Mouse (Mus musculus): ENCODE measurements around the gene Pank4. TPM values are rescaled to one million over a fixed set of nuclear protein-coding genes. Genes with fewer than 3 reads are reported as not detected.

Gene Pank4
- total and polyA plus RNA-seq, 3 experiments = 22.4 to 34.7 (median 27.6) TPM

DNA sequence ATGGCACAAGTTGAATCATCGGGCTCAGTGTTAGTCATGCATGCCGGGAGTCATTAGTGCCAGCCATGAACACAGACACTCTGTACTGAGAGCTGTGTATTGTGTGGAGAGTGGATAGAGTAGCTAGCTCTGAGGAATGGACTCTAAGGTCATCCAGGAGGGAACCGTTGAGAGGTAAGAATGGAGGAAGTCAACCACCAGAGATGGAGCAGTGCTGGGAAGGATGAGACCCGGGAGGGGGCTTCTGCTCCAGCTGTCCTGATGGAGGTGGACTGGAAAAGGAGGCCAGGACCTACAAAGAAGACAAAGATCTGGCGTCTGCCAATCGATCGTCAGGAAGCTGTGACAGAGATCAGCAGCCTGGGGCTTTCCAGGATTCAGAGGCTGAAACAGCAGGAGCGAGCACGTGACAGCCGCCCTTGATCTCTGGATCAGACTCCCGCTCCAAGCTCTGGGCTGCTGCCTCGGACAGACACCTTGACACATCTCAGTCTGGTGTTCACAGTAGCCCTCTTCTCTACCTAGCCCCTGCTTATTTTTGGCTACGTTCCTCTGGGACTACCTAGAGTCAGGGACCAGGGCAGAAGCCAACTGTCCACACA, 30.5 kb upstream of the Pank4 start:
- DNase-seq (ENCODE audit: extremely low read depth) = no peak
- TF ChIP-seq NRF1 (IDR thresholded peaks at IDR 0.05; ENCODE audit: low read depth, low read length) (no peak), BHLHE40 (IDR thresholded peaks at IDR 0.05; ENCODE audit: low read depth, low read length) (no peak), ELF1 (IDR thresholded peaks at IDR 0.05; ENCODE audit: low read depth, low read length) (no peak), SIN3A (IDR thresholded peaks at IDR 0.05; ENCODE audit: low read length) (no peak), PAX5 (IDR thresholded peaks at IDR 0.05; ENCODE audit: low read length) (no peak), EP300 (IDR thresholded peaks at IDR 0.05; ENCODE audit: low read length) (no peak), SMC3 (IDR thresholded peaks at IDR 0.05; ENCODE audit: low read depth, low read length) (no peak), E2F4 (IDR thresholded peaks at IDR 0.05; ENCODE audit: insufficient replicate concordance, low read depth, low read length) (no peak), ETS1 (conservative IDR thresholded peaks at IDR 0.05; ENCODE audit: low read depth, low read length) (no peak), MAX (IDR thresholded peaks at IDR 0.05; ENCODE audit: low read length) (no peak), UBTF (IDR thresholded peaks at IDR 0.05; ENCODE audit: low read depth, low read length) (no peak), ZC3H11A (IDR thresholded peaks at IDR 0.05; ENCODE audit: low read depth, low read length) (no peak)
- no peak overlapping the region for H3K4me3 ChIP-seq (replicated peaks in 1 of 3; ENCODE audit: low read depth in 2 of 3, low read length in 2 of 3, poor library complexity in 1 of 3)
- H3K9ac ChIP-seq (ENCODE audit: insufficient read depth, low read depth) = no peak overlapping the region
- peaks cover 26 to 58% of the 10 kb centered on the region in 2 experiments for H3K4me1 ChIP-seq (ENCODE audit: control insufficient read depth in 1 of 2, insufficient read depth in 2 of 2)
- H3K36me3 ChIP-seq (replicated peaks in 1 of 2; ENCODE audit: control insufficient read depth in 1 of 2, insufficient read depth in 1 of 2, low read length in 1 of 2) = no peaks in the 10 kb centered on the region
- H3K27me3 ChIP-seq (replicated peaks) = no peaks in the 10 kb centered on the region
- dilution Hi-C loops (cut with MboI; ENCODE audit: extremely low pct_ligation_motif_present, extremely low pct_unique_long_range_greater_than_20kb, low sequenced_read_pairs) (no loop called here), in situ Hi-C loops (cut with MboI; ENCODE audit: low pct_ligation_motif_present, low pct_unique_long_range_greater_than_20kb, low sequenced_read_pairs) (loop anchor here (25.0 kb wide), 1 partner anchor 796 kb away; the partner anchor contains the start of genes Trp73 and Wrap73)
- H3K79me2 ChIP-seq (replicated peaks; ENCODE audit: control insufficient read depth, extremely low read depth, insufficient read depth, poor library complexity, severe bottlenecking) = no peaks in the 10 kb centered on the region
- H3K9me3 ChIP-seq (replicated peaks; ENCODE audit: low read length) = no peaks in the 10 kb centered on the region
- H3K27ac ChIP-seq (ENCODE audit: insufficient read depth, low read depth) = no peak overlapping the region
- no peak overlapping the region for H3K4me2 ChIP-seq (ENCODE audit: insufficient read depth, low read depth, poor library complexity, severe bottlenecking)

DNA sequence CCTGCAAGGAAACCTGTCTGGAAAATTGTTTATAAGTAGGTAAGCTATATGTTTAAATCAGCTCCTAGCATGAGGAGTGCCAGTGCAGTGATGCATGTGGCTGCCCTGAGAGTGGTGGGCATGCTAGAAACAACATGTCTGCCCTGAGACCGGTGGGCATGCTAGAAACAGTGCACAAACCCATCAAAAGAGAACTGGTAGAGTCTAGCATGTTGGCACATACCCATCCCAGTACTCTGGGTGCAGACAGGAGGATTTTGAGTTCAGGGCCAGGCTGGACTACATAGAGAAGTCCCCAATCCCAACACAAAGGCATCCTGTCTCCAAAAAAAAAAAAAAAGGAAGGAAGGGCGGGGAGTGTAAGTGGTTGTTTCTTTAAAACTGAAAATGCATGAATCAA, 29.1 kb upstream of the Pank4 start:
- TF ChIP-seq MEF2A (IDR thresholded peaks at IDR 0.05; ENCODE audit: borderline replicate concordance, low read depth, low read length) = no peak
- TF ChIP-seq JUN (IDR thresholded peaks at IDR 0.05; ENCODE audit: insufficient read depth, low read depth, low read length) = no peak
- no peak for TF ChIP-seq POLR2AphosphoS2 (IDR thresholded peaks at IDR 0.05; ENCODE audit: low read depth, low read length)
- no peak for TF ChIP-seq BHLHE40 (IDR thresholded peaks at IDR 0.05; ENCODE audit: low read depth, low read length)
- TF ChIP-seq USF2 (conservative IDR thresholded peaks at IDR 0.05; ENCODE audit: low read depth, low read length) = no peak
- no peak for TF ChIP-seq ELF1 (IDR thresholded peaks at IDR 0.05; ENCODE audit: low read depth, low read length)
- no peak for TF ChIP-seq HCFC1 (IDR thresholded peaks at IDR 0.05; ENCODE audit: low read depth, low read length)
- TF ChIP-seq UBTF (IDR thresholded peaks at IDR 0.05; ENCODE audit: low read depth, low read length) = no peak
- TF ChIP-seq NRF1 (IDR thresholded peaks at IDR 0.05; ENCODE audit: low read depth, low read length) = no peak
- TF ChIP-seq MAX (IDR thresholded peaks at IDR 0.05; ENCODE audit: low read length) = no peak
- no peak overlapping the region for H3K4me2 ChIP-seq (ENCODE audit: insufficient read depth, low read depth, poor library complexity, severe bottlenecking)
- H3K9ac ChIP-seq (ENCODE audit: insufficient read depth, low read depth) = no peak overlapping the region
- dilution Hi-C loops (cut with MboI; ENCODE audit: extremely low pct_ligation_motif_present, extremely low pct_unique_long_range_greater_than_20kb, low sequenced_read_pairs) = no loop called here
- H3K36me3 ChIP-seq (replicated peaks in 1 of 2; ENCODE audit: control insufficient read depth in 1 of 2, insufficient read depth in 1 of 2, low read length in 1 of 2) = no peaks in the 10 kb centered on the region
- H3K9me3 ChIP-seq (replicated peaks; ENCODE audit: low read length) = no peaks in the 10 kb centered on the region
- in situ Hi-C loops (cut with MboI; ENCODE audit: low pct_ligation_motif_present, low pct_unique_long_range_greater_than_20kb, low sequenced_read_pairs) = loop anchor here (25.0 kb wide), 1 partner anchor 797 kb away; the partner anchor contains the start of genes Trp73 and Wrap73
- H3K27ac ChIP-seq (ENCODE audit: insufficient read depth, low read depth) = no peak overlapping the region
- DNase-seq (ENCODE audit: extremely low read depth) = no peak
- H3K4me1 ChIP-seq (ENCODE audit: control insufficient read depth in 1 of 2, insufficient read depth in 2 of 2) = peaks cover 29 to 57% of the 10 kb centered on the region in 2 experiments
- no peak overlapping the region for H3K4me3 ChIP-seq (replicated peaks in 1 of 3; ENCODE audit: low read depth in 2 of 3, low read length in 2 of 3, poor library complexity in 1 of 3)
- no peaks in the 10 kb centered on the region for H3K27me3 ChIP-seq (replicated peaks)
- H3K79me2 ChIP-seq (replicated peaks; ENCODE audit: control insufficient read depth, extremely low read depth, insufficient read depth, poor library complexity, severe bottlenecking) = no peaks in the 10 kb centered on the region
